ENCODE assay signal across 8 mouse cellular contexts in genomic region chr2:30796382-30796781, GRCm38 (mm10). TPM values are rescaled to one million over a fixed set of nuclear protein-coding genes. Genes with fewer than 3 reads are reported as not detected.
A peak's percentile ranks its signal among the peaks of the same experiment; 100 is the strongest.
DNase-seq lines count a peak whose midpoint lies in the region; ATAC-seq and TF ChIP-seq lines count a peak whose summit lies in the region.

No protein-coding gene starts in this region.

- no peak for TF ChIP-seq EP300 in heart, postnatal 0 days (IDR thresholded peaks at IDR 0.05; ENCODE audit: low read depth)
- no peak for TF ChIP-seq EP300 in liver, embryonic 14.5 days (IDR thresholded peaks at IDR 0.05; ENCODE audit: low read depth)

- 7% methylated on average over 11 of the region's 11 CpGs for WGBS in forebrain, embryonic 13.5 days
- WGBS in heart, postnatal 0 days = 10% methylated on average over 11 of the region's 11 CpGs
- WGBS in liver, embryonic 14.5 days (ENCODE audit: insufficient replicate concordance) = 5% methylated on average over 11 of the region's 11 CpGs
- WGBS in stomach, embryonic 16.5 days = 5% methylated on average over 11 of the region's 11 CpGs

- TF ChIP-seq POLR2A in brain, embryonic 14.5 days (IDR thresholded peaks at IDR 0.05; ENCODE audit: borderline replicate concordance, extremely low read depth, insufficient read depth, insufficient read length, poor library complexity, severe bottlenecking) = no peak

- TF ChIP-seq CTCF in C2C12 (IDR thresholded peaks at IDR 0.05; ENCODE audit: control insufficient read depth, insufficient read depth, insufficient read length) = no peak
- TF ChIP-seq CTCF in brain, embryonic 14.5 days (IDR thresholded peaks at IDR 0.05; ENCODE audit: borderline replicate concordance, extremely low read depth, insufficient read depth, insufficient read length) = no peak
- TF ChIP-seq CTCF in heart, postnatal 0 days (IDR thresholded peaks at IDR 0.05; ENCODE audit: low read depth) = no peak
- TF ChIP-seq CTCF in liver, embryonic 14.5 days (IDR thresholded peaks at IDR 0.05; ENCODE audit: low read depth) = no peak

- peak overlapping the region; percentile 9 for H3ac ChIP-seq in C2C12 (ENCODE audit: control insufficient read depth, insufficient read length, low read depth)

- H3K27ac ChIP-seq in forebrain, embryonic 13.5 days = peak overlapping the region; percentile 63
- H3K27ac ChIP-seq in heart, postnatal 0 days (ENCODE audit: low read depth) = no peak overlapping the region
- no peak overlapping the region for H3K27ac ChIP-seq in liver, embryonic 14.5 days
- peak overlapping the region; percentile 16; the same call in 1 of the 2 replicates for H3K27ac ChIP-seq in stomach, embryonic 16.5 days (ENCODE audit: low read length)

- H3K27me3 ChIP-seq in C2C12 (ENCODE audit: control insufficient read depth, insufficient read depth, insufficient read length) = peaks cover 7% of the 10 kb centered on the region
- H3K27me3 ChIP-seq in forebrain, embryonic 13.5 days = peaks cover 15% of the 10 kb centered on the region
- 0 out of 2 replicates have a peak, but pooled peaks cover 4% of the 10 kb centered on the region for H3K27me3 ChIP-seq in heart, postnatal 0 days (ENCODE audit: control insufficient read depth, insufficient read depth, low read length)
- peaks cover 28% of the 10 kb centered on the region for H3K27me3 ChIP-seq in liver, embryonic 14.5 days (ENCODE audit: control insufficient read depth, insufficient read depth, low read length)
- H3K27me3 ChIP-seq in stomach, embryonic 16.5 days (ENCODE audit: control insufficient read depth, insufficient read depth, low read length) = no peaks in the 10 kb centered on the region

- H3K4me3 ChIP-seq in C2C12 (ENCODE audit: insufficient read depth, poor library complexity, severe bottlenecking) = peak overlapping the region; percentile 19
- H3K4me3 ChIP-seq in forebrain, embryonic 13.5 days = peak overlapping the region; percentile 9; the same call in 1 of the 2 replicates
- H3K4me3 ChIP-seq in heart, postnatal 0 days (ENCODE audit: low read depth, low read length) = no peak overlapping the region
- no peak overlapping the region for H3K4me3 ChIP-seq in liver, embryonic 14.5 days (ENCODE audit: insufficient read depth in 1 of 2, low read depth in 2 of 2, low read length in 2 of 2)
- 0 out of 2 replicates have a peak overlapping the region, but pooled peaks have one; percentile 8 for H3K4me3 ChIP-seq in stomach, embryonic 16.5 days (replicated peaks; ENCODE audit: low read length)

- H3K4me1 ChIP-seq in forebrain, embryonic 13.5 days = peaks cover 41% of the 10 kb centered on the region
- H3K4me1 ChIP-seq in heart, postnatal 0 days (ENCODE audit: control insufficient read depth, insufficient read depth) = peaks cover 7% of the 10 kb centered on the region
- H3K4me1 ChIP-seq in liver, embryonic 14.5 days (replicated peaks; ENCODE audit: control insufficient read depth in 2 of 2, insufficient read depth in 2 of 2, low read length in 1 of 2) = peaks cover 3% of the 10 kb centered on the region in 2 experiments; a peak in 2 of 4 replicates
- peaks cover 19% of the 10 kb centered on the region for H3K4me1 ChIP-seq in stomach, embryonic 16.5 days (ENCODE audit: control insufficient read depth, insufficient read depth, low read length)

- H3K4me2 ChIP-seq in forebrain, embryonic 13.5 days = peak overlapping the region; percentile 62
- H3K4me2 ChIP-seq in heart, postnatal 0 days (ENCODE audit: low read depth, low read length) = peak overlapping the region; percentile 40
- H3K4me2 ChIP-seq in liver, embryonic 14.5 days (ENCODE audit: low read depth) = peak overlapping the region; percentile 30; the same call in 1 of the 2 replicates
- peak overlapping the region; percentile 42 for H3K4me2 ChIP-seq in stomach, embryonic 16.5 days (ENCODE audit: low read depth, low read length)

- H3K79me3 ChIP-seq in C2C12 (ENCODE audit: low read depth) = no peaks in the 10 kb centered on the region

- no peaks in the 10 kb centered on the region for H3K36me3 ChIP-seq in C2C12 (ENCODE audit: control insufficient read depth, insufficient read depth)
- H3K36me3 ChIP-seq in forebrain, embryonic 13.5 days (ENCODE audit: poor library complexity, severe bottlenecking) = no peaks in the 10 kb centered on the region
- no peaks in the 10 kb centered on the region for H3K36me3 ChIP-seq in heart, postnatal 0 days (replicated peaks; ENCODE audit: control insufficient read depth, insufficient read depth, low read length)
- no peaks in the 10 kb centered on the region for H3K36me3 ChIP-seq in liver, embryonic 14.5 days (replicated peaks; ENCODE audit: control insufficient read depth, insufficient read depth, low read depth)
- H3K36me3 ChIP-seq in stomach, embryonic 16.5 days (ENCODE audit: control insufficient read depth, insufficient read depth, low read length) = no peaks in the 10 kb centered on the region

- peak overlapping the region; percentile 51; the same call in 1 of the 2 replicates for H3K9ac ChIP-seq in forebrain, embryonic 13.5 days
- H3K9ac ChIP-seq in heart, postnatal 0 days (replicated peaks; ENCODE audit: low read depth, low read length) = no peak overlapping the region
- H3K9ac ChIP-seq in liver, embryonic 14.5 days (replicated peaks) = no peak overlapping the region
- H3K9ac ChIP-seq in stomach, embryonic 16.5 days (ENCODE audit: low read length) = peak overlapping the region; percentile 54

- peak; percentile 87 for ATAC-seq in forebrain, embryonic 13.5 days
- 0 out of 2 replicates have a peak, but pooled peaks have one; percentile 13 for ATAC-seq in heart, postnatal 0 days (ENCODE audit: insufficient read depth, low read depth)
- no peak for ATAC-seq in liver, embryonic 14.5 days (ENCODE audit: insufficient read depth)
- ATAC-seq in stomach, embryonic 16.5 days (ENCODE audit: insufficient read depth, low FRiP score) = peak; percentile 65

- peak; percentile 98 for DNase-seq in brain, embryonic 14.5 days (ENCODE audit: low read depth)
- DNase-seq in heart, postnatal 0 days (ENCODE audit: low spot score) = peak; percentile 77
- peak; percentile 84 to 90 for DNase-seq in kidney, postnatal 36 days
- DNase-seq in liver, embryonic 14.5 days (ENCODE audit: low read depth in 3 of 3, low spot score in 3 of 3) = peak; percentile 49 to 55 (median 50)
- DNase-seq in natural killer cell, adult 2 months (ENCODE audit: low spot score in 2 of 2) = peak; percentile 61 to 71

- H3K9me3 ChIP-seq in forebrain, embryonic 13.5 days (replicated peaks) = no peaks in the 10 kb centered on the region
- H3K9me3 ChIP-seq in heart, postnatal 0 days (replicated peaks; ENCODE audit: control insufficient read depth, low read length) = no peaks in the 10 kb centered on the region
- H3K9me3 ChIP-seq in liver, embryonic 14.5 days (ENCODE audit: control insufficient read depth, low read length) = no peaks in the 10 kb centered on the region
- no peaks in the 10 kb centered on the region for H3K9me3 ChIP-seq in stomach, embryonic 16.5 days (replicated peaks; ENCODE audit: control insufficient read depth, low read length)

- H3K79me2 ChIP-seq in C2C12 (ENCODE audit: control insufficient read depth, insufficient read depth) = no peaks in the 10 kb centered on the region

TF ChIP-seq in C2C12, 6 proteins besides CTCF, POLR2A, EP300 and RAD21 (continues in another document):
- TF ChIP-seq USF1 (IDR thresholded peaks at IDR 0.05; ENCODE audit: low read depth) (no peak), MYOD1 (IDR thresholded peaks at IDR 0.05; ENCODE audit: control insufficient read depth, insufficient read length, low read depth) (no peak)

RNA-seq across cellular contexts. Expression of gene 1700001O22Rik, which starts 7.1 kb away (rescaled TPM):
- polyA plus RNA-seq in C2C12 (2012; fragmentation: generic; extraction: Trizol) = 0.18 TPM
- polyA plus RNA-seq in brain, embryonic 14.5 days (2012; rRNA removed) = 1.9 and 3.2 TPM in 2 replicates
- polyA plus RNA-seq in forebrain, embryonic 13.5 days (2015; fragmentation: Nextera tagmentation; extraction: Ambion mirVana) = 3.8 and 4.5 TPM in 2 replicates
- total RNA-seq in heart, postnatal 0 days (2014; rRNA removed; ENCODE audit: low replicate concordance) = 1.5 and 4.1 TPM in 2 replicates
- 1.9 and 2.0 TPM in 2 replicates for polyA plus RNA-seq in heart, postnatal 0 days (2015; fragmentation: Nextera tagmentation; extraction: Ambion mirVana)
- not detected in 2 replicates for polyA plus RNA-seq in liver, embryonic 14.5 days (2012; rRNA removed)
- not detected in 2 replicates for polyA plus RNA-seq in liver, embryonic 14.5 days (2014; fragmentation: Nextera tagmentation; extraction: Ambion mirVana)
- 1.5 and 1.7 TPM in 2 replicates for polyA plus RNA-seq in stomach, embryonic 16.5 days (2015; fragmentation: Nextera tagmentation; extraction: Ambion mirVana)

RNA-seq across cellular contexts. Expression of gene Ntmt1, which starts 11.2 kb away (rescaled TPM):
- 64.7 TPM for polyA plus RNA-seq in C2C12 (2012; fragmentation: generic; extraction: Trizol)
- polyA plus RNA-seq in brain, embryonic 14.5 days (2012; rRNA removed) = 72.3 and 98.7 TPM in 2 replicates
- 120 and 127 TPM in 2 replicates for polyA plus RNA-seq in forebrain, embryonic 13.5 days (2015; fragmentation: Nextera tagmentation; extraction: Ambion mirVana)
- 67.2 and 89.9 TPM in 2 replicates for total RNA-seq in heart, postnatal 0 days (2014; rRNA removed; ENCODE audit: low replicate concordance)
- 83.4 and 87.8 TPM in 2 replicates for polyA plus RNA-seq in heart, postnatal 0 days (2015; fragmentation: Nextera tagmentation; extraction: Ambion mirVana)
- polyA plus RNA-seq in liver, embryonic 14.5 days (2012; rRNA removed) = 12.0 and 14.5 TPM in 2 replicates
- 23.3 and 25.6 TPM in 2 replicates for polyA plus RNA-seq in liver, embryonic 14.5 days (2014; fragmentation: Nextera tagmentation; extraction: Ambion mirVana)
- 71.5 and 80.0 TPM in 2 replicates for polyA plus RNA-seq in stomach, embryonic 16.5 days (2015; fragmentation: Nextera tagmentation; extraction: Ambion mirVana)

RNA-seq across cellular contexts. Expression of gene Asb6, which starts 33.8 kb away (rescaled TPM):
- polyA plus RNA-seq in C2C12 (2012; fragmentation: generic; extraction: Trizol) = 69.2 TPM
- polyA plus RNA-seq in brain, embryonic 14.5 days (2012; rRNA removed) = 51.0 and 51.5 TPM in 2 replicates
- 39.4 and 43.4 TPM in 2 replicates for polyA plus RNA-seq in forebrain, embryonic 13.5 days (2015; fragmentation: Nextera tagmentation; extraction: Ambion mirVana)
- 16.2 and 20.0 TPM in 2 replicates for total RNA-seq in heart, postnatal 0 days (2014; rRNA removed; ENCODE audit: low replicate concordance)
- 12.4 and 13.0 TPM in 2 replicates for polyA plus RNA-seq in heart, postnatal 0 days (2015; fragmentation: Nextera tagmentation; extraction: Ambion mirVana)
- 25.8 and 27.0 TPM in 2 replicates for polyA plus RNA-seq in liver, embryonic 14.5 days (2012; rRNA removed)
- 25.9 and 26.2 TPM in 2 replicates for polyA plus RNA-seq in liver, embryonic 14.5 days (2014; fragmentation: Nextera tagmentation; extraction: Ambion mirVana)
- polyA plus RNA-seq in stomach, embryonic 16.5 days (2015; fragmentation: Nextera tagmentation; extraction: Ambion mirVana) = 28.0 and 30.0 TPM in 2 replicates

RNA-seq across cellular contexts. Expression of gene Prrx2, which starts 38.4 kb away (rescaled TPM):
- 191 TPM for polyA plus RNA-seq in C2C12 (2012; fragmentation: generic; extraction: Trizol)
- 10.8 and 13.6 TPM in 2 replicates for polyA plus RNA-seq in brain, embryonic 14.5 days (2012; rRNA removed)
- 1.8 and 3.0 TPM in 2 replicates for polyA plus RNA-seq in forebrain, embryonic 13.5 days (2015; fragmentation: Nextera tagmentation; extraction: Ambion mirVana)
- total RNA-seq in heart, postnatal 0 days (2014; rRNA removed; ENCODE audit: low replicate concordance) = 8.0 and 24.0 TPM in 2 replicates
- 3.6 and 4.1 TPM in 2 replicates for polyA plus RNA-seq in heart, postnatal 0 days (2015; fragmentation: Nextera tagmentation; extraction: Ambion mirVana)
- 0.34 and 0.49 TPM in 2 replicates for polyA plus RNA-seq in liver, embryonic 14.5 days (2012; rRNA removed)
- 0.09 TPM in 1 of 2 replicates, not detected in the other for polyA plus RNA-seq in liver, embryonic 14.5 days (2014; fragmentation: Nextera tagmentation; extraction: Ambion mirVana)
- 3.5 and 3.9 TPM in 2 replicates for polyA plus RNA-seq in stomach, embryonic 16.5 days (2015; fragmentation: Nextera tagmentation; extraction: Ambion mirVana)

Comparison
In these comparisons a context has a peak if more than half of its experiments do, and no peak if none do; other contexts are left out.
1. H3K4me3 ChIP-seq: peak in C2C12 (single experiment), forebrain, embryonic 13.5 days (single experiment) and stomach, embryonic 16.5 days (single experiment); none in heart, postnatal 0 days (single experiment) and liver, embryonic 14.5 days (0 of 2).
2. H3K27ac ChIP-seq: peak in forebrain, embryonic 13.5 days (single experiment) and stomach, embryonic 16.5 days (single experiment); none in heart, postnatal 0 days (single experiment) and liver, embryonic 14.5 days (single experiment).
3. H3K9ac ChIP-seq: peak in forebrain, embryonic 13.5 days (single experiment) and stomach, embryonic 16.5 days (single experiment); none in heart, postnatal 0 days (single experiment) and liver, embryonic 14.5 days (single experiment).
4. Peak in every context shown above with its lines, with median percentiles within 50 percentile points of each other: DNase-seq and H3K4me2 ChIP-seq.